Mouse (Mus musculus): Measurements from ENCODE around the gene Rtn4rl2. TPM values are rescaled to one million over a fixed set of nuclear protein-coding genes. Genes with fewer than 3 reads are reported as not detected.

The Rtn4rl2 gene
- total and polyA plus RNA-seq, 3 experiments, result 3.6 to 6.1 (median 3.8) TPM

DNA sequence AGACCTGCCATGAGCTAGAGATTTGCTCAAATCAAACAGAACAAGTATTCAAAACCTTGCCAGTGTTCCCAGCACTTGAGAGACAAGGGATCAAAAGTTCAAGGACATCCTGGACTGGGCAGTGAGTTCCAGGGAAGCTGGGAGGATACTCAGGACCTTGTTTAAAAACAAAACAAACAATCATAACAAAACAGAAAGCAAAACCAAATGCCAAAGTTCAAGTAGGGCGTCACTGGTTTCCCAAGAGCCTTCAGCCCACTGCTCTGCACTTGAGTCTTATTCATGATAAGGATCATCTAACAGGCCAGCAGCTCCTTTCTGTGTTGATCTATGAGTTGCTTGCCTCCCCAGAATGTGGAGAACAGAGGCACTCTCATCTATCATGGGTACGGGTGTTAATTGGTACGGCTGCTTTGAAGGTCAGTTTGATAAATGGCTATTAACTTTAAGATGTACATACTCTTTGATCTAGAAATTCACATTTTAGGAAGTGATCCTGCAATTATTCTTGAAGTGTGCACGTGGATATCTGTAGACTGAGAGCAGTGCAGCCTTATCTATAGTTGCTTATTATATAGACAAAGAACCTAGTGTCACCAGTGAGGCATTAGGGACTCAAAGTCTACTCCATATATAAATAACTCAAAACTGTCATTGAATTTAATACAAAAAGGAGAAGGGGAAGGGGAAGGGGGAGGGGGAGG, 9.1 kb upstream of the Rtn4rl2 start:
- no peak overlapping the region for H3K9ac ChIP-seq (ENCODE audit: low read depth, low read length)
- intact Hi-C loops (cut with DNase I), result loop anchor here (2.0 kb wide), 2 partner anchors 19 to 111 kb away; no protein-coding TSS in a partner anchor
- H3K36me3 ChIP-seq (ENCODE audit: control insufficient read depth, insufficient read depth, low read length), result no peaks in the 10 kb centered on the region
- H3K79me2 ChIP-seq (replicated peaks; ENCODE audit: control insufficient read depth, insufficient read depth, low read length), result no peaks in the 10 kb centered on the region
- no peak for DNase-seq
- TF ChIP-seq CTCF (IDR thresholded peaks at IDR 0.05) (no peak), EP300 (IDR thresholded peaks at IDR 0.05; ENCODE audit: insufficient read depth, low read depth, low read length) (peak; percentile 68; the same call in 1 of the 2 replicates)
- WGBS, result 66% methylated on average over 4 of the region's 4 CpGs
- H3K4me3 ChIP-seq, result no peak overlapping the region
- H3K27me3 ChIP-seq (ENCODE audit: control insufficient read depth, insufficient read depth, low read length), result no peaks in the 10 kb centered on the region
- peak overlapping the region; percentile 77 for H3K27ac ChIP-seq
- H3K4me1 ChIP-seq (ENCODE audit: control insufficient read depth, insufficient read depth, low read length), result peaks cover 3% of the 10 kb centered on the region

DNA sequence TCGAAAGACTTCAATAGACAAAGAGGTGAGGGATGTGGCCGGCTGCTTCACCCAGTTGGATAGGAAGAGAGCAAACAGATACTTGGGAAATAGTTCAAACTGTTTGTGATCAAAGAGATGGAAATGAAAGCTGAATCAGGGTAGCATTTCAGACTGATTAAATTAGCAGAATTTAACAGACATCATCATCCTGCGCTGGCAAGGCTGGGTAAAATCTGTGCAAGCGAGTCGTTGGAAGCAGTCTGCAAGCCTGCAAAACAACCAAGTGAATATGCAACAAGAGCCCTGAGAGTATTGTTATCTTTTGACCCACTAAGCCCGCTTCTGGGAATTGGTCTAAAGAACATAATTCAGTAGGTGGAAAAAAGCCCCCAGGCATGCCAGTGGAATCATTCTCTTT, 6.8 kb upstream of the Rtn4rl2 start:
- no peak for DNase-seq
- H3K36me3 ChIP-seq (ENCODE audit: control insufficient read depth, insufficient read depth, low read length), result no peaks in the 10 kb centered on the region
- H3K27me3 ChIP-seq (ENCODE audit: control insufficient read depth, insufficient read depth, low read length), result no peaks in the 10 kb centered on the region
- intact Hi-C loops (cut with DNase I), result no loop called here
- TF ChIP-seq CTCF (IDR thresholded peaks at IDR 0.05) (no peak), POLR2A (IDR thresholded peaks at IDR 0.05; ENCODE audit: insufficient read depth, low read depth, low read length) (no peak), EP300 (IDR thresholded peaks at IDR 0.05; ENCODE audit: insufficient read depth, low read depth, low read length) (no peak)
- 45% methylated on average over 6 of the region's 6 CpGs for WGBS
- H3K4me3 ChIP-seq, result no peak overlapping the region
- peaks cover 6% of the 10 kb centered on the region for H3K4me1 ChIP-seq (ENCODE audit: control insufficient read depth, insufficient read depth, low read length)
- H3K27ac ChIP-seq, result no peak overlapping the region
- no peaks in the 10 kb centered on the region for H3K79me2 ChIP-seq (replicated peaks; ENCODE audit: control insufficient read depth, insufficient read depth, low read length)
- no peak overlapping the region for H3K9ac ChIP-seq (ENCODE audit: low read depth, low read length)

DNA sequence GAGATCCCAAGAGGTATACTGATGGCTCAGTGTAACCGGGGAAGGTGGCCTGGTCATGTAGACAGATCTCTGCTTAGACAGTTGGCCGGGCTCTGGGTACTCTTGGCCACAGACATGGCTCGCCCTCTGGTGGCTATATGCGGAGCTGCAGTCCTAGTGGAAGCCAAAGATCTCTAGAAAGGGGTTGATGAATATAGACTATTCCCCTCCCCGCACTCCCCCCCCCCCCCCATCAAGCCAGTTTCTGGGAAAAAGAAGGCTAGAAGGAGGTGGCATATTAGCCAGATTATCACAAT, 3.5 kb upstream of the Rtn4rl2 start:
- no peak overlapping the region for H3K27ac ChIP-seq
- no peak for TF ChIP-seq POLR2A (IDR thresholded peaks at IDR 0.05; ENCODE audit: insufficient read depth, low read depth, low read length)
- peak; percentile 68; the same call in 1 of the 2 replicates for TF ChIP-seq EP300 (IDR thresholded peaks at IDR 0.05; ENCODE audit: insufficient read depth, low read depth, low read length)
- TF ChIP-seq CTCF (IDR thresholded peaks at IDR 0.05), result peak; percentile 88
- H3K27me3 ChIP-seq (ENCODE audit: control insufficient read depth, insufficient read depth, low read length), result peaks cover 2% of the 10 kb centered on the region; the same call in 1 of the 2 replicates
- H3K9ac ChIP-seq (ENCODE audit: low read depth, low read length), result no peak overlapping the region
- no peaks in the 10 kb centered on the region for H3K36me3 ChIP-seq (ENCODE audit: control insufficient read depth, insufficient read depth, low read length)
- H3K4me1 ChIP-seq (ENCODE audit: control insufficient read depth, insufficient read depth, low read length), result peaks cover 3% of the 10 kb centered on the region
- intact Hi-C loops (cut with DNase I), result loop anchor here (1.0 kb wide), 1 partner anchor 48 kb away; no protein-coding TSS in a partner anchor
- H3K4me3 ChIP-seq, result no peak overlapping the region
- WGBS, result under 1% methylated on average over 5 of the region's 5 CpGs
- H3K79me2 ChIP-seq (replicated peaks; ENCODE audit: control insufficient read depth, insufficient read depth, low read length), result no peaks in the 10 kb centered on the region
- peak; percentile 82 to 86 for DNase-seq

DNA sequence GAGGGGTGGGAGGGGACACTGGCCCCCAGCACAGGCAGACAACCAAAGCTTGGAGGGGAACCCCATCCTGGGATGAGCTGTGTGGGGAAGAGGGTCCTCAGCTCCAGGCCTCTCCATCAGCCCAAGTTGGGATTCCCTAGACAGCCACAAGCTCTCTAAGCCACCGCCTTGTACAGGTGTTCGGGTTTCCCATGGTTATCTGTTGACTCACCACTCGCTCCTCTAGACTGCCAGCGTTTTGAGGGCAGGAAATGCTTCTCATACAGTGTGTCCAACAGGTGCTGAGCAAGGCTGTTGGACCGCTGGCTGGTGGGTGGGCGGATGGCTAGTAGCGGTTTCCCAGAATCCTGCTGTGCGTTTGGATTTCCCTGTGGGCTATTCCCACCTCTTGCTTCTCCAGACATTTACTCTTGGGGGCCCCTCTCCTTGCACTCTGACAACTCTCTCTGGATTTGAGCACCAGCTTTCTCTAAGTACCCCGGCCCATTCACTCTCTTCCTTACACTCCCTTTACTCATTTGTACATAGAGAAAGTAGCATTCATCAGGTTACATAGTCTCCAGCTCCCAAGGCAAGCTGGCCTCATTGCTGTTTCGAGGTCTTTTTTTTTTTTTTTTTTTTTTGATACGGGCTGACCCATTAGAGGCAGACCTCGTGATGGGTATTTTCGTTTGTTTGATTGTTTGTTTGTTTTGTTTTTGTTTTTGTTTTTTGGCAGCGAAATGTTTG, 3.0 kb upstream of the Rtn4rl2 start:
- H3K27ac ChIP-seq, result peak overlapping the region; percentile 55; the same call in 1 of the 2 replicates
- DNase-seq, result peak; percentile 30 to 57
- TF ChIP-seq EP300 (IDR thresholded peaks at IDR 0.05; ENCODE audit: insufficient read depth, low read depth, low read length) (no peak), CTCF (IDR thresholded peaks at IDR 0.05) (no peak), POLR2A (IDR thresholded peaks at IDR 0.05; ENCODE audit: insufficient read depth, low read depth, low read length) (no peak)
- intact Hi-C loops (cut with DNase I), result loop anchor here (1.0 to 5.0 kb wide), 3 partner anchors 27 to 68 kb away; no protein-coding TSS in a partner anchor
- H3K9ac ChIP-seq (ENCODE audit: low read depth, low read length), result peak overlapping the region; percentile 52
- peak overlapping the region; percentile 39; the same call in 1 of the 2 replicates for H3K4me3 ChIP-seq
- no peaks in the 10 kb centered on the region for H3K79me2 ChIP-seq (replicated peaks; ENCODE audit: control insufficient read depth, insufficient read depth, low read length)
- H3K27me3 ChIP-seq (ENCODE audit: control insufficient read depth, insufficient read depth, low read length), result peaks cover 2% of the 10 kb centered on the region; the same call in 1 of the 2 replicates
- whole genome bisulfite sequencing, result 15% methylated on average over 14 of the region's 14 CpGs
- H3K36me3 ChIP-seq (ENCODE audit: control insufficient read depth, insufficient read depth, low read length), result no peaks in the 10 kb centered on the region
- H3K4me1 ChIP-seq (ENCODE audit: control insufficient read depth, insufficient read depth, low read length), result peaks cover 3% of the 10 kb centered on the region

DNA sequence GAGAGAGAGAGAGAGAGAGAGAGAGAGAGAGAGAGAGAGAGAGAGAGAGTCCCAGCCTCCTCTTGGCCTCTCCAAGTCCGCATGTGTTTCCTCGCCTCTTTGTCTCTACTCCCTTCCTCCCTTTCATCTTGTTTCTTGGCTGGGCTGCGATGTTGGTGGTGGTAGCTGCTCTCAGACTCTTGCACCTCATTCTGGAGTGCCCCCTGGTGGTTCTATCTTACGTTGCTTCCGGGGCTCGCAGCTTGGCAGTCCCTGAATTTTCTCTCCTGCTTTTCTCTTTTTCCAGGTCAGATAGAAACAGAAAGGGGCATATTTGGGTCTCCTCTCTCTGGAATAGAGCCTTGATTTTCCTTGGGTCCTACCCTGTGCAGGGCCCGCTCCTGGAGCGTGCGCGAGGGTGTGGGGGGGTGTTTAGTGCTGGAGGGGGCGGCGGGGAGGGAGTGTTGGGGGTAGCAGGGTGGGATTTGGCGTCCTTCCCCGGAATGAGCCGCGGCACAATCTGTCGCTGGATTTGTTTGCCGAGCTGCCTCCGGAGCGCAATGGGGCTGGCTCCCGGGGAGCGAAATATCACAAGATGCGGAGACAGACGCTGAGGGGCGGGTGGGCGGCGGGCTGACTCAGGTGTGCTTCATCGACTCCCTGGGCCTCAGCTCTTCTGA, 2.3 kb upstream of the Rtn4rl2 start:
- no peaks in the 10 kb centered on the region for H3K79me2 ChIP-seq (replicated peaks; ENCODE audit: control insufficient read depth, insufficient read depth, low read length)
- WGBS, result 4% methylated on average over 26 of the region's 28 CpGs
- H3K9ac ChIP-seq (ENCODE audit: low read depth, low read length), result peak overlapping the region; percentile 52
- peak overlapping the region; percentile 39 for H3K4me3 ChIP-seq
- peak overlapping the region; percentile 55; the same call in 1 of the 2 replicates for H3K27ac ChIP-seq
- no peaks in the 10 kb centered on the region for H3K36me3 ChIP-seq (ENCODE audit: control insufficient read depth, insufficient read depth, low read length)
- peak; percentile 81 to 82 for DNase-seq
- peak; percentile 81 for TF ChIP-seq CTCF (IDR thresholded peaks at IDR 0.05)
- TF ChIP-seq EP300 (IDR thresholded peaks at IDR 0.05; ENCODE audit: insufficient read depth, low read depth, low read length), result peak; percentile 70
- TF ChIP-seq POLR2A (IDR thresholded peaks at IDR 0.05; ENCODE audit: insufficient read depth, low read depth, low read length), result 0 out of 2 replicates have a peak, but pooled peaks have one; percentile 27
- H3K27me3 ChIP-seq (ENCODE audit: control insufficient read depth, insufficient read depth, low read length), result peaks cover 2% of the 10 kb centered on the region; the same call in 1 of the 2 replicates
- intact Hi-C loops (cut with DNase I), result loop anchor here (1.0 to 5.0 kb wide), 3 partner anchors 28 to 69 kb away; no protein-coding TSS in a partner anchor
- H3K4me1 ChIP-seq (ENCODE audit: control insufficient read depth, insufficient read depth, low read length), result peaks cover 3% of the 10 kb centered on the region

Measured in heart, adult 2 months (tissue).